Mouse (Mus musculus) embryonic stem cell, embryonic (primary cell): ENCODE results near the gene Plcb1.

Source experiments
- CTCF ChIA-PET, 4 experiments: fragments of 300-600 bp in 2 of 4; fragments of 350-600 bp in 2 of 4; sonication (Branson Sonifier 250); formaldehyde crosslinking; loops; one replicate each; lab custom pipeline; 2022; ENCODE audit warnings: inconsistent platforms in 2 of 4; lab: Charles Lee
- POLR2A ChIA-PET, 4 experiments: fragments of 300-600 bp in 2 of 4; fragments of 350-600 bp in 2 of 4; sonication (Branson Sonifier 250); formaldehyde crosslinking; loops; one replicate each; lab custom pipeline; 2022; ENCODE audit warnings: antibody characterized with exemption in 4 of 4, inconsistent platforms in 1 of 4; lab: Charles Lee

Plcb1 gene

GRCm38 (mm10) chr2:135396375-135396774 lies 610.5 kb downstream of the Plcb1 start:
- CTCF ChIA-PET = interaction anchor here in 1 of 4 experiments (0.7 kb wide), 1 partner anchor 552 kb away, joined by 3 read pairs; no protein-coding TSS in a partner anchor
- POLR2A ChIA-PET = no interaction called here

DNA sequence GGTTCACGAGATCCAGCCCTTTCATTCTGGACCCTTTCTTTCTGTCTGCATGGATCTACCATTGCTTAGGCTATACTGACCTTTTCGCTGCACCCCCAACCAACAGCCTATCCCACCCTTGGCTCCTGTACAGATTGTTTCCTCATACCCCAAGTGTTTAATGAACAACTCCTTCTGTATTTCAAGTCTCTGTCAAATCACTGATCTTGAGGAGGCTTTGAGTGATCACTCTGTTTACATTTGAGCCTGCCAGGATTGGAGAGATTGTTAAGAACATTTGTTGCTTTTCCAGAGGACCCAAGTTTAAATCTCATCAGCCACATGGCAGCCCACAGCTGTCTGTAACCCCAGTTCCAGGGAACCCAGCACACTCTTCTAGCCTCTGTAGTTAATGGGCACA lies 612.1 kb downstream of the Plcb1 start:
- ChIA-PET CTCF (no interaction called here), POLR2A (no interaction called here)

GRCm38 (mm10) chr2:135399760-135400159 lies 613.9 kb downstream of the Plcb1 start:
- CTCF ChIA-PET = no interaction called here
- POLR2A ChIA-PET = interaction anchor here in 2 of 4 experiments (0.6 to 0.7 kb wide), 3 partner anchors 91 to 490 kb away, joined by 3 to 4 read pairs (median 3); no protein-coding TSS in a partner anchor

DNA sequence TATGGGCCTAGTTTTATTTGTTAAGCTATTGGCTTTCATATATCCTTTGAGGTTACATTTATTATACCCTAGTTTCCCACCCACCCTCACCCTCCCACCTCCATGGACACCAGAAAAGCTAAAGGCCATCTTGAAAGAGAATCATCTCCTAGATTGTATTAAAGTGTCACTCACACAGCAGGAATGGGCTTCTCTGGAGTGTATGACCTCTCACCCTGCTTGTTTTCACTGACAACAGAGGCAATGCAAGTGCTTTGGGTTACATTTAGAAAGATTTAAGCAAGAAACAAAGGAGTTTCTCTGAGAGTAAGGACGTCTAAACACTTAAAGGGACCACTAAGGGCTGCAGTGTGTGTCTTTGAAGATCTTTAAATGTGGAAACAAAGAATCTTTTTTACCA lies 617.0 kb downstream of the Plcb1 start:
- POLR2A ChIA-PET = no interaction called here
- CTCF ChIA-PET = no interaction called here

- POLR2A ChIA-PET = no interaction called here
- CTCF ChIA-PET = no interaction called here
Observed at GRCm38 (mm10) chr2:135403344-135403743, 617.5 kb downstream of the Plcb1 start.

DNA sequence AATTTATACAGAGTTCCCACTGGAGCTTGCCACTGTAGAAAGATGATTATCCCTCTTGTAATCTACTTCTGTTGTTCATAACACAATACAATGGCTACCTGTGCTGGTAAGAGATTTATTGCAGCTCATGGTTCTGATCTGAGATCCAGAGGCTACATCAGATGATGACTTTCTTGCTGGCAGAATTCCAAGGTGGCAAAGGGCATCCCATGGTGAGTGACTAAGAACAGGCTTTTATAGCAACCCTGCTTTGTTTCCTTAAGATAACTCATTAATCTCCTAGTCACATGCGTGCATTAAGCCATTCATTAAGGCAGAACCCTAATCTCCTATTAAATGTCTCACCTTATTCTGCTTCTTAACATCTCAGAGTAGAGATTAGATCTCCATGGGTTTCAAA lies 618.2 kb downstream of the Plcb1 start:
- ChIA-PET CTCF (no interaction called here), POLR2A (no interaction called here)

GRCm38 (mm10) chr2:135409418-135410097 lies 623.7 kb downstream of the Plcb1 start:
- ChIA-PET POLR2A (no interaction called here), CTCF (interaction anchor here in 1 of 4 experiments (0.6 kb wide), 1 partner anchor 576 kb away, joined by 6 read pairs; no protein-coding TSS in a partner anchor)

GRCm38 (mm10) chr2:135411675-135412074 lies 625.8 kb downstream of the Plcb1 start:
- ChIA-PET POLR2A (interaction anchor here in 1 of 4 experiments (1.1 kb wide), 1 partner anchor 16 kb away, joined by 3 read pairs; no protein-coding TSS in a partner anchor), CTCF (no interaction called here)

- POLR2A ChIA-PET = no interaction called here
- CTCF ChIA-PET = no interaction called here
Observed at GRCm38 (mm10) chr2:135415137-135415536, 629.3 kb downstream of the Plcb1 start.

DNA sequence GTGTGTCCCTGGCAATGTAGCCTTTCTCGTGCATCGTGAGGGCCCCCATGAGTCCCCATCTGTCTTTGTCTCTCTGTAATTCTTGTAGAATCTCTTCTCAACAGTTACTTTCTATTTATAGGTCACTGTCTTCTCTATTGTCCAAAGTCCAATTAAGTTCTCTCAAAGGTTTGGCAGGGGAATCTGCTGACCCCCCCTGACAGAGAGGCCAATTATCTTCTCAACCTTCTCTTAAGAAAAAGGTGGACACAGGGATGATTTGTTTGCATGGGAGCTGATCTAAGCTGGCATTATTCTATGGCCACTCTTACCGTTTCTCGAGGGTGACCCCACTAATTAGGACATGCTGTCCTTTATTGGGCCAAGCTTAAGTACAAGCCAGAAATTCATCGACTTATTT lies 633.4 kb downstream of the Plcb1 start:
- CTCF ChIA-PET = interaction anchor here in 2 of 4 experiments (0.6 to 0.9 kb wide), 2 partner anchors 48 to 539 kb away, joined by 3 read pairs; no protein-coding TSS in a partner anchor
- POLR2A ChIA-PET = no interaction called here

DNA sequence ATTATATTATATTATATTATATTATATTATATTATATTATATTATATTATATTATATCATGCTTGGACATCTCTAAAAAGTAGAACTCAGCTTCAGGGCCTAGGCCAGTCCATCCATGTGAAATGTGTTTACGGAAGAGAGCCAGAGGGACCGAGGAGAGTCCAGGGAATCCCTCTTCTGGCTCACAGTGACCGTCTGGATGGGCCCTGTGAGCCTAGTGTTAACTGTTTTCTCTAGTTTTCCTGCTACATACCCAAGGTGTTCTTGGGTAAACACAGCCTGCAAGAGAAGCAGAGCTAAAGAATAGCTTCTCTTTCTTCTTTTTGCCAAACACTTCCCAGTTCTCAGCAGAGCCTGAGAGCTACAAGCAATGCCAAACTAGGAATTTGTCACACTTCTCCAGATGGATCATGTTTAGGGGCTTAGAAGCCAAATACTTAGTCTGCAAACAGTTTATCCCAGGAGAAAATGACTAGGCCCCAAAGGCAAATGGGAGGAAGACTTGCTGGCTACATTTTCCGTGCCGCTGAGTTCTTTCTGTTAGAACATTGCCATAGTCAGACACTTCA lies 649.2 kb downstream of the Plcb1 start:
- ChIA-PET POLR2A (interaction anchor here in 1 of 4 experiments (0.7 kb wide), 1 partner anchor 237 kb away, joined by 3 read pairs; no protein-coding TSS in a partner anchor), CTCF (no interaction called here)

DNA sequence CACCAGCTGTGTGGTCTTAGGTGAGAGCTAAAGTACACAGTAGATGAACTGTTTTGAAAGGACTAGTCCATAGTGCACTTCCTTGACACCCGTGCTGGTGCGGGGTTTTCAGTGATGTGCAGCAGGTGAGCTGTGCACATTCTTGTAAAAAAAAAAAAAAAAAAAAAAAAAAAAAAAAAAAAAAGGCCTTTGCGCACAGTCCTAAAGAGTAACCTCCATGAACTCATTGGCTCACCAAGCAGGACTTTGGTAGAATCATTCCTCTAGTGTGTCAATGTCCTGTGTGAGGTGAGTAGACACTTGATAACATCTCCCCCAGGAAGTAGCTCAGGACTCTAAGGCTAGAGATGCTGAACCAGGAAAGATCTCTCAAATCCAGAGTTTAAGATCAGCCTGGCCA lies 653.2 kb downstream of the Plcb1 start:
- ChIA-PET CTCF (interaction anchor here in 2 of 4 experiments (0.6 to 1.1 kb wide), 3 partner anchors 140 to 555 kb away, joined by 3 to 5 read pairs (median 3); no protein-coding TSS in a partner anchor), POLR2A (interaction anchor here in 1 of 4 experiments (0.6 to 1.8 kb wide), 4 partner anchors 10 to 219 kb away, joined by 3 to 9 read pairs (median 4); no protein-coding TSS in a partner anchor)

DNA sequence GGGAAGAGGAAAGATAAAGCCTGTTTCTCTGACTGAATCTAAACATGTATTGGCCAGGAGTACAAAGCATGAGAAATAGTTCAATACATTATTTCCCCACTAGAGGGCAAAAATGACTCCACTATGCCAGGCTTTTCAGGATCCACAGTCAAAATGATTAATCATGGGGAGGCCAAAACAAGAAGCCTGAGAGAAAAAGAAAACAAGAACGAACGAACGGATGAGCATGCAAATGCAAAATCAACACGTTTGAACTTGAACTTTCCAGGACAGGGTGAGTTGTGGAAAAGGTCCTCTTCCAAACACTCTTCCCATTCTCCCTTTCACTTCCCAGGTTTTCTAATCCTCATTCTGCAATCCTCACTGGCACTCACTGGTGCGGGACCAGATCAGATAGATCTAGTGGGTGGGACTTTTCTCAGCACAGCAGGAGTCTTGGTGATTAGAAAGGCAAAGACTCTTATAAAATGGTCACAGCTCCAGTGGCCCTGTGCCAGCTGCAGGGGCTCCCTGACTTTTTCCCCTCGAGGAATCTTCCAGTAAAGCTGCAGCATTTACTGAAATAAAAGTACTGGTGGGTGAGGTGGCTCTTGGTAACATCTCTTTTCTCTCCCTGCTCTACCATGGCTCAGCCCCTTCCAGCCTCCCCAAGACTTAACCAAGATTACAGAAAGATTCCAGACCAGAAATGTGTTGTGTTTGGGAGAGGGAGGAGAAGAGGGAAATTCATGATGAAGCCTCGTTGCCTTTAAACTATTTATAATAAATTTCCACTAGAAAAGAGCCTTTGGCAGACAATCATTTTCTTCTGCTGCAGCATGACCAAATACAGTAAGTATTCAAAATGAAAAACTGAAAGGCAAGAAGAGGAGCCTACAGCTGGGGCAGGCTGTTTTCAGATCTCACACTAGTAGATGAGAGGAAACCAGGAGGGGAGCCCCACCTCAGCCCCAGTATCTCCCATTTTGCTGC lies 654.0 kb downstream of the Plcb1 start:
- POLR2A ChIA-PET = interaction anchor here in 2 of 4 experiments (0.7 to 1.6 kb wide), 4 partner anchors 182 to 219 kb away, joined by 3 to 9 read pairs (median 4); partner anchors contain the start of gene Plcb4 (in 1 of the 2)

DNA sequence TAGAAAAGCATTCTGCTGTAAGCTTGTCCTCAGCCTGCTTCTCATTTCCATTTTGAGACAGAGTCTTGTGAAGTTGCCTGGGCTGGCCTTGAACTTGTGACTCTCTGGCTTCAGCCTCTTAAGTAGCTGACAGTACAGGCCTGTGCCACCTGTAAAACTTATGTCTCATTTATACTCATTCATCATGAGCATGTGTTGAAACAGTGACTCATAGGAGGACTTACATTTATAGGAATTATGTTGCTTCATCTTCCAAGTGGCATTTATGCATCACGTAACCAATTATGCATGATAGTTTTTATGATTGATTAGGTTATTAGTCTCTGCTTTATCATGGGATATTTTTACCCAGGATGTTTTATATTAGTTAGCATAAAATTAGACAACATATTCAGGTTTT lies 667.7 kb downstream of the Plcb1 start:
- CTCF ChIA-PET = no interaction called here
- POLR2A ChIA-PET = no interaction called here

More for the DNA sequence above, 654.0 kb downstream of the Plcb1 start:
- CTCF ChIA-PET = interaction anchor here in 1 of 4 experiments (1.1 kb wide), 2 partner anchors 487 to 518 kb away, joined by 3 read pairs; no protein-coding TSS in a partner anchor

DNA sequence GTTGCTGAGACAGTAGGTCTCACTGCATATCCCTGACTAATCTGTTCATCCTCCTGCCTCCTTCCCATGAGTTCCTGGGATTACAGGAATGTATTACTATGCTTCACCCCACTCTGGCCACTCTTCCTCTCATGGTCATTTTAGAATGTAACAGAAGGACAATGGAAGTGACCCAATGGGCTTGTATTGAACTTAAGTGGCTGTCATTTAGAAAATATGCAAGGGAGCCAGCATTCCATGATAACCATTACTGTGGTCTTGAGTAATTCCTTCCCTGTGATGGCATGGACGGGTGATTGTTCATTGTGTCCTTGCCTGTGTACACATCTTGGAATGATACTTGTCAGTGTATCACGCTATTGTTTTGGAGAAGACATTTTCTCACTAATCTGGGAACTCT lies 668.1 kb downstream of the Plcb1 start:
- ChIA-PET CTCF (interaction anchor here in 1 of 4 experiments (0.6 kb wide), 2 partner anchors 493 to 934 kb away, joined by 3 to 4 read pairs; partner anchors contain the start of gene Pak7), POLR2A (no interaction called here)

DNA sequence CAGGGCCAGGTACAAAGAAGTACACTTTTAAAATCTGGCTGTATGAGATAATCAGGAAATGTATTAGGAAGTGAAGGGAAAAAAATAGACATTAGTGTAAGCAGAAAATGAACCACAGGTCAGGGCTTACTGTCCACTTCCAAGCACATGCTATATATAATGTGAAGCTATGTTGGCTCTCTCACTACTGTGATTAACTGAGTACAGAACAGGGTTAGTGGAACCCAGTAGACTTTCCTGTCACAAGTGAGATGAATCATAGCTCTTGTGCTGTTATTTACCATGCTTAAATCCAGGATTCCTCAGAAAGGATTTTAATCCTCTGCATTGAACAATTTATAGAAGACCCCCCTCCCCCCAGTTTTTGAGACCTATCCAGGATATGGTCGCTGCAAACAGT lies 668.6 kb downstream of the Plcb1 start:
- ChIA-PET POLR2A (interaction anchor here in 1 of 4 experiments (0.7 kb wide), 1 partner anchor 105 kb away, joined by 3 read pairs; no protein-coding TSS in a partner anchor), CTCF (interaction anchor here in 1 of 4 experiments (0.6 kb wide), 2 partner anchors 493 to 934 kb away, joined by 3 to 4 read pairs; partner anchors contain the start of gene Pak7)

DNA sequence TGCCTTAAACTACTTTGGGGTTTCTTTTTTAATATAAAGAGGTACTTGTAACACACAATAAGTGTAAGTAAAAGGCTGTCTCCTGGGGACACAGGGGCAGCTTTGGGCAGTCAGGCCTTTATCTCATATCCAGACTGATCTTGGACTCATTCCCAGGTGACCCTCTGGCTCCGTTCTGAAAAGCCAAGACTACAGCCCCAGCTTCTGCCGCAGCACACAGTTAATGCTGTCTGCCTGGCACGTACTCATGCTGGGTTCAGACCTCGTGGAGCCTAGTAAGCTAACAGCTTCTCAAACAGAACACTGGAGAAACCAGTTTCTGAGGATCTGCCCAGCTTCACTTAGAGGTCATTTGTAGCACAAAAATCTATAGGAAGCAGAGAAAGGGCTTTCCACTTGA lies 682.0 kb downstream of the Plcb1 start:
- ChIA-PET CTCF (interaction anchor here in 1 of 4 experiments (0.6 kb wide), 1 partner anchor 316 kb away, joined by 3 read pairs; no protein-coding TSS in a partner anchor), POLR2A (no interaction called here)

- POLR2A ChIA-PET = no interaction called here
- CTCF ChIA-PET = interaction anchor here in 1 of 4 experiments (0.6 kb wide), 1 partner anchor 483 kb away, joined by 3 read pairs; no protein-coding TSS in a partner anchor
Observed at GRCm38 (mm10) chr2:135474107-135474506, 688.2 kb downstream of the Plcb1 start.
